Mouse (Mus musculus) right cerebral cortex, postnatal 25 days (tissue): Measurements from ENCODE around the gene Sumo3.
A peak's percentile ranks its signal among the peaks of the same experiment; 100 is the strongest.

Experiments used
- DNase-seq: peaks from one replicate; pipeline ENCODE4 v3.0.0; 2022

Sumo3 gene

DNA sequence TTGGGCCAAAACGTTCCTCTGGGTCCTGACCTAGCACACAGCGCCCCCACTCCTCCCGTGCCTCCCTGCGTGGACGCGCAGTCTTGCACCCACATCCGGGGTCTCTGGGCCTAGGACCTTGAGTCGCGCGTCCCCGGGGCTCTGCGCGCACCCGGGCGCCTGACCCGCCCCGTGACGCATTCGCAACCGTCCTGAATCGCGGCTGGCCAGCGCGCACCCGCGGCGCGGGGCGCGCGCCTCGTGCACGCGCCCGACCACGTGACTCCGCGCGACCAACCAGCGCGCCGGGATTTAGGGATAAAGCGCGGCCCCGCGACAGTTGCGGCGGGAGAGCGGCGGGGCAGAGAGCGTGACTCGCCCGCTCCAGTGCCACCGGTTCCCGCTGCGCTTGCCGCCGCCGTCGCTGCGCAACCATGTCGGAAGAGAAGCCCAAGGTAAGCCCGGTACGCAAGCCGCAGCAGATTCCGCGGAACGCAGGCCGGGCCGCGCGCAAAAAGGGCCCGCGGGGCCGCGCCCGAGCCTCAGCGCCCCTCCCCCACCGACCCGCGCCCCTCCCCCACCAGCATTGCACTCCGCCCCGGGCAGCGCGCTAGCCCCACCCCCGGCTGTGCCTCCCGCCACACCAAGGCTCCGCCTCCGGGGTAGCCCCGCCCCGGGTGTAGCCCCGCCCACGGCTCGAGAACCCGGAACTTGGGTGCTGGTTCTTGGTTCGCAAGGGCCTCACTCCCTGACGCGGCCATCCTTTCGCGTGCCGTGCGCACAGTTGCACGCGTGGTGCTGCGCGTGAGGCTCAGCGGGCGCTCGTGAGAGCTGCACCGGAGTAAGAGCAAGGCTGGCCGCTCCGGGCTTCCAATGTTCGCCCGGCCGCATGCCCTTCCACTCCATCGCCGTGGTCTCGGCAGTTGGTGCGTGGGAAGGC is at the start of gene Sumo3, which contains the start of gene Gm49325:
Gene Sumo3 (plus strand): TSS at position 190 of the 919 bp plus-strand sequence.
Gene Gm49325 (plus strand): TSS at position 290 of the 919 bp plus-strand sequence.
- peak; percentile 92 for DNase-seq

DNA sequence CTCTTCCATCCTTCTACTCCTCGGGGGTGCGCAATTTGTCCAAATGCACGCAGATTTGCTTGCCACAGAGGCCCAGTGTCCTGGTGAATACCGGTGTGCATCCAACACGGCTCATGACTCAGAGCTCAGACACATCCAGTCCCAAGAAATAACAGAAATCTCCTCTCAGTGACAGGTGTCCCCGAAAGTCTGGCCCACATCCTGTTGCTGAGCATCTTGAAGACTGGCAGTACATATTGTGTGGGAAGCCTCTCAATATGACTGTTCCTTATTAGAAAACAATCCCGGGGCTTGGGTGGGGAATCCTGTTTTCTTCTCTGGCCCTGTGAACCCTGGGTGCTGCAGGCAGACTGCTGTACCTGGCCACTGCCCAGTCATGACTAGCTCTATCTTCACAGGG is 49.3 kb upstream of the Sumo3 start:
- no peak for DNase-seq

- no peak for DNase-seq
Observed at GRCm38 (mm10) chr10:77557641-77558040, 48.3 kb upstream of the Sumo3 start.

DNA sequence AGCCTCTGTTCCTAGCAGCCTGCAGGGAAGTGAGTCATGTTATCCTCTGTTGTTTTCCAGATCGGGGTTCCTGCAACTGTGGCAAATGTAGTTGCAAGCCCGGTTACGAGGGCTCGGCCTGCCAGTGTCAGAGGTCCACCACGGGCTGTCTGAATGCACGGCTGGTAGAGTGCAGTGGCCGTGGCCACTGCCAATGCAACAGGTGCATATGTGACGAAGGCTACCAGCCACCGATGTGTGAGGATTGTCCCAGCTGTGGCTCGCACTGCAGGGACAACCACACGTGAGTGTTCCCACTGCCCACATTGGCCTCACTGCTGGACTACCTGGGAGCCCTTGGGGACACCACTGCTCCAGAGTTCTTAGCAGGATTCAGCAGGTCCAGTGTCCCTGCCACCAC is 45.8 kb upstream of the Sumo3 start:
- DNase-seq: no peak

DNA sequence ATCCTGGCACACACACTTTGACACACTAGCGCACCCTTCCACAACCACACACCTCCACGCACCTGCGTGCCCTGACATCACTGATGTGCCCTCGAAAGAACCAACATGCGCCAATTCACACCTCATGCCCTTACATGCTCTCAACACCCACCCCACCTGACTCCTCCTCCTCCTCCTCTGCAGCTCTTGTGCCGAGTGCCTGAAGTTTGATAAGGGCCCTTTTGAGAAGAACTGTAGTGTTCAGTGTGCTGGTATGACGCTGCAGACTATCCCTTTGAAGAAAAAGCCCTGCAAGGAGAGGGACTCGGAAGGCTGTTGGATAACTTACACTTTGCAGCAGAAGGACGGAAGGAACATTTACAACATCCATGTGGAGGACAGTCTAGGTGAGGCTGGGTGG is 45.1 kb upstream of the Sumo3 start:
- no peak for DNase-seq

GRCm38 (mm10) chr10:77561508-77561907 is 44.4 kb upstream of the Sumo3 start:
- DNase-seq: no peak

DNA sequence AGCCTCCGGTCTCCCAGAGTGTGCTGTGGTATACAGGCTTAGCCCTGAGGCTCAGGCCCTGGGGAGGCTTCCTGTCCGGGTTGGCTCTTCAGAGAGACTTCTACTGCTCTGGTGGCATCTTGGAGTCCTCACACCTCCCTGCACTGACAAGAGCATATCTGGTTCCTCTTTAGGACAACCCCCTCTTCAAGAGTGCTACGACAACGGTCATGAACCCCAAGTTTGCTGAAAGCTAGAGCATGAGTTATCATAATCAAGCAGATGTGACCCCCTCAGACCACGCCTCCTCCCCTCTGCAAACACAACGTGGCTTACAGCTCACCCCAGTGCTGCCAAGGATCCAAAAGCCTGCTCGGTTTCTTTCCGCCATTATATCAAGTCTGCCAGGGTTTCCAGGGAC is 40.9 kb upstream of the Sumo3 start:
- no peak for DNase-seq

DNA sequence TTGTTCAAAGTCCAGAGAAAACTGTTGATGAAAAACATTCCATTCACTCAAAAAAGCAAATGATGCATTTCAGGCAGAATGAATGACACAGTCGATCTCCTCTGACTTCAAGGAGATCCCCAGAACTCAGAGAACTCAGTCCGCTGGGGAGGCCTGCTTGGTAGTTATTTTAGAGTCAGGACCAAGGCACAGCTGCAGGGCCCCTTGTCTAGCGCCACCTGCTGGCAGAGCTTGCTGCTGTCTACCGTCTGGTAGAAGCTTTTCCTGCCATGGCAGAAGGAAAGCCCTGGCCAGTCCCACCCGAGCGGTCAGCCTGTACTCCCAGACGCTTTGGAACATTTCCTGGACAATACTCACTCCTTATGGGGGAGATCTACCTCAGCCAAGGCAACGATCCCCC is 39.2 kb upstream of the Sumo3 start:
- peak; percentile 58 for DNase-seq

DNA sequence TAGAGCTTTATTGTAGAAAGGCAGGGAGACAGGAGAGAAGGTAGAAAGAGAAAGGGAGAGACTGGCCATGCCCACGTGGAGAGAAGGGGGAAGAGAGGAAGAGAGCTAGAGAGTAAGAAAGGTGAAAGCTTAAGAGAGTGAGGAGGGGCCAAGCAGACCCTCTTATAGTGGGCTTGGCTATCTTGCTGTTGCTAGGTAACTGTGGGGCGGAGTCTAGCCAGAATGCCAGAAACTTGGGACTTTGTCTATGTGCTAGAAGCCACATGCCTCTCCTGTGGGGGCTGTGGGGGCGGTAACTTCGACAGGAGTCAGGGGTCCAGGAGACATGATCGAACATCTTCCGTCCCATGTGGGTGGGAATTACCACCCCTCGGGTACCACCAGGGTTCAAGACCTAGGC is 36.4 kb upstream of the Sumo3 start:
- DNase-seq: no peak

DNA sequence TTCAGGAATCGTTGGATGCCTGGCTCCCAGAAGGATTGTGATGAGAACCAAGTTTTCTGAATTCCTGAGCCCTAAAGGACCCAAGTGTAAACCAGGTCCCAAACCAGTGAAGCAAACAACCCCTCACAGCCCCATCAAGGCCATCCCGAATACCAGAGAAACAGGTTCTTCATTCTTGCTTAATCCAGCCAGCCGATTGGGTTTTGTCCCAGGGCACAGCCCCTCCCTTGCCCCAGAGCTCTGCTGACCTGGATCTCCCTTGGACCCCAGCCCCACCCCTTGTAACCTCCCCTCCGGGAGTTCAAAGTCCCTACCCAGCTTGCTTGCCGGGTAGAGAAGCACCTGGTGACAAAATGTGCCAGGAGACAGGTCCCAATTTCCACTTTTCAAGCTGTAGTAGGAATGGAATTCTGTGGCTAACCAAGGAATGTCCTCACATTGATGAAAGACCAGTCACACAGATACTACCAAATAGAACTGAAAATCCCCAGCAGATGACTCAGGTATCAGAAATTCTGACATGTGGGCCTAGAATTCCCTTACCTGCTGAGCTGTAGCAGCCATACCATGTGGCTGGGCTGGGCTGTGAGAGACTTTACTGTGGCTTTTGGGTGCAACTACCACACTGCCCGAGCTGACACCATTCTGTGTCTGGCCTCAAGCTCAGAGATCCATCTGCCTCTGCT is 35.8 kb upstream of the Sumo3 start:
- no peak for DNase-seq

DNA sequence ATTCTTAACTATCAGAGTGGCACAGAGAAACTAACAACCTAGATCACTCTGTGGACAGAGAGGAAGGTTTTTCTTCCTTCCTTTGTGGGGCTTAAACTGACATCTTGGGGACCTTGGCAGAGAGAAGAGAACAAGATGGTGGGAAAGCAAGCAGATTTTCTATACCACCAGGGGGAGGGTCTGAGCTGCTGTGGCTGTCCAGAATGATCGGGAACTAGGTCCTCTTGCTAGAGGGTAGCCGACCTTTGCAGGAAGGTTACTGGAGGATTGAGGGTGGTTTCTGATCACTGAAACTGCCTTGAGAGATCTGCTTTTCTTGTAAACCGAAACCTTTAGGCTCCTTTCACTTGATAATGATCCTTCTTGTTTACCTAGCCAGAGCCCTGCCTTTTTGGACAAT is 33.7 kb upstream of the Sumo3 start:
- DNase-seq: no peak

GRCm38 (mm10) chr10:77573162-77573561 is 32.7 kb upstream of the Sumo3 start:
- no peak for DNase-seq

GRCm38 (mm10) chr10:77580027-77580920 is 25.6 kb upstream of the Sumo3 start:
- no peak for DNase-seq

GRCm38 (mm10) chr10:77581023-77581407 is 24.9 kb upstream of the Sumo3 start:
- no peak for DNase-seq

- peak; percentile 95 for DNase-seq
Observed at GRCm38 (mm10) chr10:77581408-77582284, 24.3 kb upstream of the Sumo3 start, which contains the start of gene Pttg1ip. Pttg1ip (plus strand) TSS chr10:77581720.

- DNase-seq: no peak
Observed at GRCm38 (mm10) chr10:77582285-77582618, 23.6 kb upstream of the Sumo3 start.

- DNase-seq: no peak
Observed at GRCm38 (mm10) chr10:77583795-77584422, 22.0 kb upstream of the Sumo3 start.

DNA sequence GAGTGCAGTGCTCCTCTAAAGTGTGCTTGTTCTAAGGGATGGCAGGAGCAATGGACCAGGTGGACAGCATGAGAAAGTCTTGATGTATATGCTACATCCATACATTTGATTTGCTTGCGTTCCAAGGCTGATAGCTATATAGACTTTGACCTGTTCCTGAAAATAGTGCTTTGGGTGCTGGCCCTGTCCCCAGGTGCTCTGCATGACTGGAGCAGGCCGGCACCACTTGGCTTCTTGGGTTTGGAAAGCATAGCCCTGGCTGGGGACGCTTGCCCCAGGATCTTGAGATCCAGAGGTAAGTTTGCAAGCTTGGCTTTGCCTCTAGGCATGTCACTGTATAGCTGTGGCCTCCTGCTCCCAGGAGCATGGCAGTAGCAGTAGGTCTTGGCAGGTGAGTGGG is 19.3 kb upstream of the Sumo3 start:
- DNase-seq: no peak

DNA sequence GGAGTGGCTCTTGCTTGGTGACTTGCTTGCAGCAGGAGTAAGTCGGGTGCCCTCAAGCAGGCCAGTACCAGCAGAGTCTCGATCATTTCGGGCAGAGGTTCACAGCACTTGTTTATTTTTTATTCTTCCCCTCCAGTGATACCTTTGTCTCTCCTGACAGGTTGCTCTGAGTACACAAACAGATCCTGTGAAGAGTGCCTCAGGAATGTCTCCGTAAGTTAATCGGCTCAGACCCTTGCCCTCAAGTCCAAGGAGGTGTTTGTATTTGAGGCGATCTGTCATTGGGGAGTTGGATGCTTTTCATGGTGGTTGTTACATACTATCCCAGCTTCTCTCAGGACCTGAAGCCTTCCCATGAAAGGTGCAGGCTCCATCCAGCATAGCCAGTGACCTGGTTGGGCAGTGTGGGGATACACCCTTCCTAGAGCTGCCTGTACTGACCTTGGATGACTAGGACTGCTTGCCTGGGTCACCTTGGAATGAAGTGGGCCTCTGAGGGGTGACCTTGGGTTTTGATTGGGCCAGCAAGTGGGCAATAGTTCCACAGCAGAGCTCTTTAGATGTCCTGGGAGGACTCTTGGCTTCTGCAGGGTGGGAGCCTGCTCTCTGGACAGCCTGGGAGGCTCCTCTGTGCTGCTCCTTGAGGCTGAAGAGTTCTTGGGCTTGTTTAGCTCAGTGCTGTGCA is 18.7 kb upstream of the Sumo3 start:
- DNase-seq: no peak

DNA sequence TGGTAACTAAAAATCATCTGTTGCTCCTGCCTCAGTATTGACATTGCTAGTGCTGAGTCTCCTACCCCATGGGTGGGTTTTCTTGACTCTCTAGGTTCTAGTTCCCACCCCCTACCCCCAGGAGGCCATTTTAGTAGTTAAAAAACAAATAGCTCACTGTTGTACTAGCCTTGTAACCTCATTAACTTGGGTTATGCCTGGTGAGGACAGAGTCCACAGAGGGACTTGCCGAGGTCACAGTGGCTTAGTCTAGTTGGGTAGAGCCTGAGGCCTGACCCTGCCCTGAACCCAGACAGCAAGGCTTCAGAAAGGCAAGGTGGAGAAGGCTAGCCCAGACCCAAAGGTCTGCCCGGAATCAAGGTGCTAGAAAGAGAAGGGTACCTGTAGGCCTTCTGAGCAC is 17.9 kb upstream of the Sumo3 start:
- DNase-seq: no peak

DNA sequence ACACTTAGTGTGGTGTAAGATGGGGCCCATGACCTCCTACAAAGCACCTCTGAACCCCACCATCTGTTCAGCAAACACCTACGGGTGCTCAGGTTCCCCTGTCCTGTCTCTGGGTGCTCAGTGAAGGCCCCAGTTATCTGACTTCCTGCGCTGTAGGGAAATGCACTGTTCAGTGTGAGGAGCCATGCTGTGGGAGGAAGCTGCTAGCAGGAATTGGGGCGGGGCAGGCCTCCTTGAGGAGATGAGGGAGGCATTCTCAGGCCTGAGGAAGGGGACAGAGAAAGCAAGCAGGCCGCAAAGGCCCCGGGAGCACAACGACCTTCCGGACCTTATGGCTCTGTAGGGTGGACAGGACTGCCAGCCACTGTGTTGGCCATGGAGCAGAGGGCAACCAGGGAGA is 16.8 kb upstream of the Sumo3 start:
- no peak for DNase-seq
